Mouse (Mus musculus): ENCODE data around the gene Dtd1. TPM values are rescaled to one million over a fixed set of nuclear protein-coding genes. Genes with fewer than 3 reads are reported as not detected.

Gene Dtd1
- polyA plus RNA-seq, 1 experiment from 2014 or later = 31.2 TPM

DNA sequence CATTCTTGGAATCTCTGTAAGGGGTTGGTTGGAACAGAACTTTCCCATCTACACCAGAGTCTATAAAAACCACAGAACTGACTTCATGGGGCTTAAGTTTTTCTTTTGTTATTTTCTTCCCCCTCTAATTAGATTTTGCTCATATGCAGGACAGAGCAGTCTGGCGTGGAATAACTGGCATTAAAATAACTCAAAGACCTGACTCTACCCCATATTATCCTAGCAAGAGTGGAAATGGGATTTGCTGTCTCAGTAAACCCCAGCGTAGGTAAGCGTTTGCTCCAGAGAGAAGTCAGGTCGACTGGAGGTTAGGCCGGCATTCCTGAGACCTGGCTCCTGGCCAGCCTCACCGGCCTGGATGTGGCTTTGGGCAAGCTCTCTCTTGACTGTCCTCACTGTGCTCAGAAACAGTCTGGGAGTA, 140.9 kb downstream of the Dtd1 start:
- no peaks in the 10 kb centered on the region for H3K27me3 ChIP-seq (replicated peaks)
- H3K27ac ChIP-seq (ENCODE audit: poor library complexity, severe bottlenecking) = no peak overlapping the region
- no peaks in the 10 kb centered on the region for H3K9me3 ChIP-seq (replicated peaks)
- no peak overlapping the region for H3K9ac ChIP-seq
- 47% methylated on average over 6 of the region's 6 CpGs for WGBS
- H3K4me1 ChIP-seq (replicated peaks) = peaks cover 14% of the 10 kb centered on the region
- no peak overlapping the region for H3K4me3 ChIP-seq
- H3K36me3 ChIP-seq = no peaks in the 10 kb centered on the region
- no peak for ATAC-seq (ENCODE audit: insufficient number of reproducible peaks, low FRiP score)
- H3K4me2 ChIP-seq = no peak overlapping the region

DNA sequence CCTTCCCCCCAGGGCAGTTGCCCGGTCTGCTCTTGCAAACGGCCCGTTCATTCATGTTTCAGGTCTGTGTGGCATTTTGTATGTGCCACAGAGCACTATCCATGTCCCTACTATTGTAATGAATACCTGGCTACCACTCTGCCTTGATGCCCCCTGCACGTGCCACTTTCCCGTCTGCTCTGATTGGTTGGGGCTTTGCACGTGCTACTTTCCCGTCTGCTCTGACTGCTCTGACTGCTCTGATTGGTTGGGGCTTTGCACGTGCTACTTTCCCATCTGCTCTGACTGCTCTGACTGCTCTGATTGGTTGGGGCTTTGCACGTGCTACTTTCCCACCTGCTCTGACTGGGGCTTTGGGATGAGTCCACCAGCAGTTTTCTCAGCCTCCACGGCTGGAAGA, 142.3 kb downstream of the Dtd1 start:
- ATAC-seq (ENCODE audit: insufficient number of reproducible peaks, low FRiP score) = no peak
- 79% methylated on average over 10 of the region's 10 CpGs for WGBS
- H3K27me3 ChIP-seq (replicated peaks) = no peaks in the 10 kb centered on the region

DNA sequence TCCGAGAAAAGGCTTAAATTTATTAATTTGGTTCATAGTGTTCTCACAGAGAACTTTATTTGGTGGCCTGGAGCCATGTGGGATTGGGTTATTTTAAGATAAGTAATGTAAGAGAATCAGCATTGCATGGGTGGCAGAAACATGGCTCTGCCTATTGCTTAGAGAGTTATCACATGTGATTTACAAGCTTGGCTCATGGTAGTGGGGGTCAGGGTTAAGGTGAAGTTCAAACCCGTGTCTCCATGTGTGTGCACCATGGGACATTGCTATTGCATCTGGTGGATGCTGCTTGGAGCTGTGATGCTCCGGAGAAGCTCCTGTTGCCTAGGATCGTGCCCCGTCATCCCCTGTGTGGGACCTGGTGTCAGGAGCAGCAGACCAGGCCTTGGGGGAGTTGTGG, 143.6 kb downstream of the Dtd1 start:
- Histone ChIP-seq H3K9ac (no peak overlapping the region), H3K4me1 (replicated peaks) (peaks cover 14% of the 10 kb centered on the region), H3K4me3 (no peak overlapping the region), H3K4me2 (no peak overlapping the region), H3K27ac (ENCODE audit: poor library complexity, severe bottlenecking) (no peak overlapping the region), H3K9me3 (replicated peaks) (no peaks in the 10 kb centered on the region), H3K27me3 (replicated peaks) (no peaks in the 10 kb centered on the region), H3K36me3 (no peaks in the 10 kb centered on the region; the same call in 1 of the 2 replicates)
- WGBS = 80% methylated on average over 5 of the region's 5 CpGs
- ATAC-seq (ENCODE audit: insufficient number of reproducible peaks, low FRiP score) = no peak

More for the DNA sequence above, 142.3 kb downstream of the Dtd1 start:
- no peaks in the 10 kb centered on the region for H3K36me3 ChIP-seq
- H3K9ac ChIP-seq = no peak overlapping the region
- H3K4me1 ChIP-seq (replicated peaks) = peaks cover 14% of the 10 kb centered on the region
- no peaks in the 10 kb centered on the region for H3K9me3 ChIP-seq (replicated peaks)
- H3K4me2 ChIP-seq = no peak overlapping the region
- no peak overlapping the region for H3K27ac ChIP-seq (ENCODE audit: poor library complexity, severe bottlenecking)
- H3K4me3 ChIP-seq = no peak overlapping the region

DNA sequence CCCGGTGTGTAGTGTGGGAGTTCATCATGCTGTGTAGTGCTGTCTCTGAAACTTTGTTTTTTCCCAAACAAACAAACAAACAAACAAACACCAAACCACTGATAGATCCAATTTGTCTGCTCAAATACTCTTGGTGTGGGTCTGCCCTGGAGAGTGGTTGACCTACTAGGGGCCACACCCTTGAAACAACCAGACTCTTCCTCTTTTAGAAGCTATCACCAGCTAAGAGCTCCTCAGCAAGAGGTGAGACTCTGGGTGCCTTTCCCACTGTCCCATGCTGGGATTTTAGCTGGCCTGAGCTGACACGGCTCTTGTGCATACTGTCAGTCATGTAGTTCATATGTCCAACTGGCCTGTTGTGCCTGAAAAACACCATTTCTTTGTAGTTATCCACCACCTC, 145.6 kb downstream of the Dtd1 start:
- H3K4me3 ChIP-seq = no peak overlapping the region
- H3K36me3 ChIP-seq = no peaks in the 10 kb centered on the region; the same call in 1 of the 2 replicates

DNA sequence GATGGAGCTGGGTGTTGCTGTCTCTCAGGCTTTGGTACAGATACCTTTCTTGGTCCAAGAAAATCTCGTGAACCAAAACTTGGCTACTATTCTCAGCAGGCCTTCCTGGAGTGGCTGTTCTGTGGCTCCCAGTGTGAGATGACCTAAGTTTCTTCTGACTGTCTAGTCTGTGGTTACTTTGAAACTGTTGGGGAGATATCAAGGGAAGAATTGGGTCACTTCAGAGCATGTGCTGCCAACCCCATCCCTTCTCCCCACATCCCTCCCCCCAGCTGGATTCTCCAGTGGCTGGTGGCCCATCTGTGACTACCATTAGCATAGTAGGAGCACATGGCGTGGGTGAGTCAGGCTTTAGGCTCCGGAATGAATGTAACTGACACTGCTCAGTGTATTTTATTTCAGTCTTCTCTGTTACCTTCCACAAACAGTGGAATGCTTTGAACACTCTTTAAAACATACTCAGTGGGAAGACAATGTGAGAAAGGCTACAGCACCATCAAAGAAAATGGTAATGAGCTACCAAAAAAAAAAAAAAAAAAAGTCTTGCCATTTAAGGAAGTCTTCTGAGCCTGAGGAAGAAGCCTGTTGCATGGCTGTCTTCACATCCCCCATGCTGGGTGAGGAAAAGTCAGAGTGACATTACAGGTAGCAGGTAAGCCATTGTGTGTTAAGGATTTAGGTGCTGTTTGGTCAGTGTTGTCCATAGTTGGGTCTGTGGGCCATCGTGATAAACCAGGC, 146.5 kb downstream of the Dtd1 start:
- WGBS = 69% methylated on average over 4 of the region's 4 CpGs
- Histone ChIP-seq H3K4me1 (replicated peaks) (peaks cover 1% of the 10 kb centered on the region; the same call in 1 of the 2 replicates), H3K27me3 (replicated peaks) (no peaks in the 10 kb centered on the region), H3K9ac (no peak overlapping the region), H3K9me3 (replicated peaks) (no peaks in the 10 kb centered on the region), H3K36me3 (no peaks in the 10 kb centered on the region; the same call in 1 of the 2 replicates), H3K27ac (ENCODE audit: poor library complexity, severe bottlenecking) (no peak overlapping the region), H3K4me3 (no peak overlapping the region), H3K4me2 (no peak overlapping the region)
- ATAC-seq (ENCODE audit: insufficient number of reproducible peaks, low FRiP score) = no peak

More for the DNA sequence above, 145.6 kb downstream of the Dtd1 start:
- ATAC-seq (ENCODE audit: insufficient number of reproducible peaks, low FRiP score) = no peak
- H3K4me2 ChIP-seq = no peak overlapping the region
- no peaks in the 10 kb centered on the region for H3K27me3 ChIP-seq (replicated peaks)
- H3K9ac ChIP-seq = no peak overlapping the region
- peaks cover 9% of the 10 kb centered on the region for H3K4me1 ChIP-seq (replicated peaks)
- H3K9me3 ChIP-seq (replicated peaks) = no peaks in the 10 kb centered on the region
- 88% methylated on average over 2 of the region's 2 CpGs for WGBS
- H3K27ac ChIP-seq (ENCODE audit: poor library complexity, severe bottlenecking) = no peak overlapping the region

DNA sequence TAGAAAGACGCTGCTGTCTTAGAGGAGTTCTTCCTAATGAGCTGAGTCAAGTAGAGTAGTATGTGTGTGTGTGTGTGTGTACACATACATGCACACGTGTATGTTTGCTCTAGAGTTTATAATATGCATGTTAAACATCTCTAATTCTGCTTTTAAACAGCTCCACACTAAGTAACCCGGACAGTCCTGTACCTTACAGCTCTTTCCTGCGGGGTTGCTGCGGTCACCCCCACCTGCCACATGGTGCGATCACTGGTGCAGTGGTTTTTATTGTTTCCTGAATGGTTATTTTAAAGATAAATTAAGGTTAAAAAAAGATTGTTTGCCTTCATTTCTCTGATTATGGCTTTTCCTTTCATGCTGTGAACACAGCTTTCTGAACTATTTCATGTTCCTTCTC, 153.9 kb downstream of the Dtd1 start:
- Histone ChIP-seq H3K4me3 (no peak overlapping the region), H3K9me3 (replicated peaks) (no peaks in the 10 kb centered on the region), H3K9ac (no peak overlapping the region), H3K4me1 (replicated peaks) (no peaks in the 10 kb centered on the region), H3K36me3 (no peaks in the 10 kb centered on the region), H3K4me2 (no peak overlapping the region), H3K27ac (ENCODE audit: poor library complexity, severe bottlenecking) (no peak overlapping the region), H3K27me3 (replicated peaks) (no peaks in the 10 kb centered on the region)
- ATAC-seq (ENCODE audit: insufficient number of reproducible peaks, low FRiP score) = no peak
- 76% methylated on average over 6 of the region's 6 CpGs for WGBS

DNA sequence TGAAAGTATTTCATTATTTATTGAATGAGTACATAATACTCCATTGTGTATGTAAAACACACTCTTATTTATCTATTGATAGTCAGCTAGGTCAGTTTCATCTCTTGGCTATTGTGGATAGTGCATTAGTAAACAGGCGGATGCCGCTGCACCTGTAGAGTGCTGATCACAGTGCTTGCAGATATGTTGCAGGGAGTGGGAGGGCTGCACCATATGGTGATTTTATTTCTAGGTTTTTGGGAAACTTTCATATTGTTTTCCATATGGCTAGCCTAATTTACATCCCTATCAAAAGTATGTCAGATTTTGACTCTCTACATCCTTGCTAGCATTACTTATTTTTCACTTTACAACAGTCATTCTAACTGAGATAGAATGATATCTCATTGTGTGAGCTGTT, 155.3 kb downstream of the Dtd1 start:
- 96% methylated on average over 2 of the region's 2 CpGs for WGBS
- no peak for ATAC-seq (ENCODE audit: insufficient number of reproducible peaks, low FRiP score)
- Histone ChIP-seq H3K27me3 (replicated peaks) (no peaks in the 10 kb centered on the region), H3K27ac (ENCODE audit: poor library complexity, severe bottlenecking) (no peak overlapping the region), H3K4me2 (no peak overlapping the region), H3K4me1 (replicated peaks) (no peaks in the 10 kb centered on the region), H3K9ac (no peak overlapping the region), H3K4me3 (no peak overlapping the region), H3K36me3 (no peaks in the 10 kb centered on the region), H3K9me3 (replicated peaks) (no peaks in the 10 kb centered on the region)

DNA sequence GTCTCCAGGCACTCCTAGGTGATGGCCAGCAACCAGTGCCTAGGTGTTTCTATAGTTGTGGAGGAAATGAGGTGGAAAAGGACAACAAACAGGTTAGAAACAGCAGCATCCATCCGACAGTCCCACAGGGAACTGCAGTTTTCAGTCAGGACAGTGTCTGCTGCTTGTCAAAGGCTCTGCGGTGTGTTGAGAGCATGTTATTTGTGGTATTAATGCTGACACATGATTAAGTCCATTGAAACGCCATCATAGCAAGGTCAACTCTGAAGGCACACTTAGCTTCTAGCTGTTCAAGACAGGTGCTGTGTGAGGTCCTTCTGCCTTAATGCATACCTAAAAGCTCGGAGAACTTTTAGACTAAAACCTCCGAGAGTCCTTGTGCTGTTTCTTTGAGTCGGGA, 161.0 kb downstream of the Dtd1 start:
- H3K36me3 ChIP-seq = no peaks in the 10 kb centered on the region
- no peak overlapping the region for H3K4me2 ChIP-seq
- 0 out of 2 replicates have a peak, but pooled peaks cover 4% of the 10 kb centered on the region for H3K4me1 ChIP-seq (replicated peaks)
- no peak for ATAC-seq (ENCODE audit: insufficient number of reproducible peaks, low FRiP score)
- no peak overlapping the region for H3K9ac ChIP-seq
- H3K4me3 ChIP-seq = no peak overlapping the region
- H3K27ac ChIP-seq (ENCODE audit: poor library complexity, severe bottlenecking) = no peak overlapping the region
- H3K27me3 ChIP-seq (replicated peaks) = no peaks in the 10 kb centered on the region
- H3K9me3 ChIP-seq (replicated peaks) = no peaks in the 10 kb centered on the region
- 67% methylated on average over 6 of the region's 6 CpGs for WGBS

DNA sequence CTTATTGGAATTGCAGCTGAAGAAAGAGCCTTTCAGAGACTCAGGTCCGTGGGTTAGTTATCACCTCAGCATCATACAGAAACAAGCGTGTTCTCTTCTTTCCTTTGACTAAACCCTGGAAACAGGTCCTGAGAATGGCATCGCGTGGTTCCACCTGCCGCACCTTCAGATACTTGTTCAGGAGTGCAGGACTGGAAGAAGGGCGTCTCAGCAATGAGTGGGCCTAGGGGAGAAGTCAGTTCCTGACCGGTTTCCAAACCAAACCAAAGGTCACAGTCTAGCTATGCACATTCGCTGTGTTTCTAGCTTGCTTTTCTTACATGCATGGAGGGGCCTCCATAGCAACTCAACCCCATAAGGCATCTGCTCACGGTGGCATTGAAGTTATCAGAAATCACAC, 164.0 kb downstream of the Dtd1 start:
- WGBS = 86% methylated on average over 9 of the region's 9 CpGs
- no peak overlapping the region for H3K4me2 ChIP-seq
- H3K27me3 ChIP-seq (replicated peaks) = no peaks in the 10 kb centered on the region
- no peak overlapping the region for H3K4me3 ChIP-seq
- H3K4me1 ChIP-seq (replicated peaks) = peaks cover 5% of the 10 kb centered on the region
- H3K36me3 ChIP-seq = 0 out of 2 replicates have a peak, but pooled peaks cover 3% of the 10 kb centered on the region
- peaks cover 5% of the 10 kb centered on the region; the same call in 1 of the 2 replicates for H3K9me3 ChIP-seq (replicated peaks)
- no peak overlapping the region for H3K9ac ChIP-seq
- H3K27ac ChIP-seq (ENCODE audit: poor library complexity, severe bottlenecking) = no peak overlapping the region
- no peak for ATAC-seq (ENCODE audit: insufficient number of reproducible peaks, low FRiP score)

DNA sequence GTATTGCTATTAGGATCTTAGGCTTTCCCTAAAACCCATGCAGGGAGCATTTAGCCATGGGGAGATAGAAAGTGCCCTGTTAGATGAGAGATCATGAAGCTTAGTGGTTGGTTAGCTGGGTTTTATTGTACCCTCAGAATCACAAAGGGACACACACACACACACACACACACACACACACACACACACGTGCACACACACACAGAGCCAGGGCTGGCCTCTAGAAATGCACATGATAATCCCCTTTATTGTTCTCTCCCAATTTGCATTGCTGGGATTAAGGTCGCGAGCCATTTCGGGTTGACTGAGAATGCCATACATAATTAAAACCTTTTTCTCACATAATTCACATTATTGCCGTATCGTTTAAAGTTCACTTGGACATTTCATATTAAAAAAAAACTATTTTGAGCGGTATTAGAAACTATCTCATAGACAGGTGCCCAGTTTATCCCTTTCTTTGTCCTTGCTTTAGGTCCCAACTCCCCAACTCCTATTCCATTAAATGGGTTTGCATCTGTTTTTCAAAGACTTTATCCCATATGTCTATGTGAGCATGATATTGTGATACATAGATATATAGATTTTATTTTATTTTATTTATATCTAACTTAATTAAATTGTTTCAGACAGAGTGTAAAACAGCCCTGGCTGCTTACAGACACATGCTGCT, 164.6 kb downstream of the Dtd1 start:
- H3K36me3 ChIP-seq = 0 out of 2 replicates have a peak, but pooled peaks cover 3% of the 10 kb centered on the region
- no peak overlapping the region for H3K27ac ChIP-seq (ENCODE audit: poor library complexity, severe bottlenecking)
- 78% methylated on average over 7 of the region's 7 CpGs for WGBS
- H3K4me1 ChIP-seq (replicated peaks) = peaks cover 7% of the 10 kb centered on the region
- no peak overlapping the region for H3K4me2 ChIP-seq
- H3K9ac ChIP-seq = no peak overlapping the region
- no peak for ATAC-seq (ENCODE audit: insufficient number of reproducible peaks, low FRiP score)
- peaks cover 5% of the 10 kb centered on the region; the same call in 1 of the 2 replicates for H3K9me3 ChIP-seq (replicated peaks)
- no peak overlapping the region for H3K4me3 ChIP-seq
- no peaks in the 10 kb centered on the region for H3K27me3 ChIP-seq (replicated peaks)

DNA sequence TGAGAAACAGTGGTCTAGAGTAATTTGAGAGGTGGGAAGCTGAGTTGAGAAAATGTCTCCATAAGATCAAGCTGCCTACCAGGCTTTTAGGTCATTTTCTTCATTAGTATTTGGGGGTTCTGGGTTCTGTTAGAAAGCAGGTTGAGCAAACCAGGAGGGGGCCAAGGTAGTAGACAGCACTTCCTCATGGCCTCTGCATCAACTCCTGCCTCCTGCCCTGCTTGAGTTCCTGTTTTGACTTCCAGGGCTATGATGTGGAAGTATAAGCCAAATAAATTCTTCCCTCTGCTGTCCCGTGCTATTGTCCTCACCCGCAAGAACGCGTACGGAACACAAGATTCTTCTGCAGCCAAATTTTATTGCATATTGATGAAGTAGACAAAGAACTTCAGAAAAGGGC, 165.5 kb downstream of the Dtd1 start:
- Histone ChIP-seq H3K4me3 (no peak overlapping the region), H3K4me1 (replicated peaks) (peaks cover 13% of the 10 kb centered on the region)
- 85% methylated on average over 5 of the region's 5 CpGs for WGBS

More for the DNA sequence above, 165.5 kb downstream of the Dtd1 start:
- H3K9me3 ChIP-seq (replicated peaks) = peaks cover 5% of the 10 kb centered on the region; the same call in 1 of the 2 replicates
- H3K27me3 ChIP-seq (replicated peaks) = no peaks in the 10 kb centered on the region
- H3K4me2 ChIP-seq = no peak overlapping the region
- no peak overlapping the region for H3K27ac ChIP-seq (ENCODE audit: poor library complexity, severe bottlenecking)
- ATAC-seq (ENCODE audit: insufficient number of reproducible peaks, low FRiP score) = no peak
- H3K36me3 ChIP-seq = 0 out of 2 replicates have a peak, but pooled peaks cover 3% of the 10 kb centered on the region
- no peak overlapping the region for H3K9ac ChIP-seq

All from heart, embryonic 12.5 days (tissue).